Mouse (Mus musculus) forebrain, embryonic 12.5 days (tissue): ENCODE measurements around the gene Bzw2. TPM values are rescaled to one million over a fixed set of nuclear protein-coding genes. Genes with fewer than 3 reads are reported as not detected.

ENCODE experiments used
- ATAC-seq: fragments of 200-750 bp; cut with Nextera tagmentation; 2 replicates; pipeline ENCODE4 v1.8.0; 2017; ENCODE audit warnings: moderate TSS enrichment; ENCODE audit not compliant: low FRiP score
- H3K27ac ChIP-seq: fragments of 300-500 bp; sonication (generic); 2 replicates; pipeline ENCODE4 v1.5.1; 2016; ENCODE audit warnings: mild to moderate bottlenecking
- H3K27me3 ChIP-seq: fragments of 300-500 bp; sonication (generic); 2 replicates; pipeline ENCODE4 v1.6.1; 2016; ENCODE audit warnings: mild to moderate bottlenecking
- H3K36me3 ChIP-seq: fragments of 300-500 bp; sonication (generic); replicated peaks from 2 replicates; pipeline ENCODE4 v1.6.1; 2016; ENCODE audit warnings: mild to moderate bottlenecking
- H3K4me1 ChIP-seq: fragments of 300-500 bp; sonication (generic); 2 replicates; pipeline ENCODE4 v1.6.1; 2016
- H3K4me2 ChIP-seq: fragments of 300-500 bp; sonication (generic); 2 replicates; pipeline ENCODE4 v1.6.1; 2016; ENCODE audit warnings: mild to moderate bottlenecking, moderate library complexity
- H3K4me3 ChIP-seq: fragments of 300-500 bp; sonication (generic); replicated peaks from 2 replicates; pipeline ENCODE4 v1.5.1; 2016; ENCODE audit warnings: mild to moderate bottlenecking
- H3K9ac ChIP-seq: fragments of 300-500 bp; sonication (generic); 2 replicates; pipeline ENCODE4 v1.6.1; 2016; ENCODE audit warnings: mild to moderate bottlenecking
- H3K9me3 ChIP-seq: fragments of 300-500 bp; sonication (generic); 2 replicates; pipeline ENCODE4 v1.6.1; 2016
- WGBS: fragments of 180-500 bp; shearing (Covaris S2); methylation state at CpG from one replicate; pipeline ENCODE4 v1.1.7; 2016; 5-methylcytosine and 5-hydroxymethylcytosine counted together
- polyA plus RNA-seq: library from polyadenylated mRNA; unstranded; fragments of >200 nt; fragmentation: Nextera tagmentation; extraction: Ambion mirVana; gene quantifications from 2 replicates; pipeline ENCODE4 v1.2.1, GENCODE M21; 2016

The Bzw2 gene
- polyA plus RNA-seq, 1 experiment from 2014 or later = 309 TPM

DNA sequence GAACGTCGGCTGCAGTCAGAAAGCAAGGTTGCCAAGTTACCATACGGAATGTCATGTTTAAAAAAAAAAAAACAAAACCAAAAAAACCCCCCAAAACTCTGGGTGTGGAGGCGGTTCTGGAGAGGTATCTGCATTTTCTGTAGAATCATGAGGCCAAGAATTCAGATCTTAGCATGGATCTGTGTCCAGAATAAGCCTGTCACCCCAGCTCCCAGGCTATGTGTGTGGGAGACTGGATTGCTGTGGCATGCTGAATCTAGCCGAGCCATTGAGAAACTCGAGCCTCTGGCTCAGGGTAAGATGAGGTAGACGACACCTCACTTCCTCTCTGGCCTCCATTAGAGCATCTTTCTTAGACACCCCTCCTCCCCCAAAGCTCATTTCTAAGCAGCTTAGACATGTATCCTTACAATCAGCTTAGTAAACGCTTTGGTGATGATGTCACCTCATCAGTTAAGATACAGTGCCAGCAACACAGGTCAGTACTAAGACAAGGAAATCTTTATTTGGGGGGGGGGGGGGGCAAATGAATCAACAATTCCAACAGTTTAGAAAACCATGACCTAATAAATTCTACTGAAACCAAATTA, 64.7 kb downstream of the Bzw2 start:
- WGBS = 74% methylated on average over 8 of the region's 8 CpGs
- Histone ChIP-seq H3K27ac (no peak overlapping the region), H3K4me1 (no peaks in the 10 kb centered on the region), H3K27me3 (no peaks in the 10 kb centered on the region), H3K9me3 (no peaks in the 10 kb centered on the region), H3K4me2 (no peak overlapping the region), H3K9ac (no peak overlapping the region), H3K36me3 (peaks cover 34% of the 10 kb centered on the region), H3K4me3 (no peak overlapping the region)
- ATAC-seq = no peak

- ATAC-seq = no peak
- Histone ChIP-seq H3K27me3 (no peaks in the 10 kb centered on the region), H3K4me1 (no peaks in the 10 kb centered on the region), H3K9me3 (no peaks in the 10 kb centered on the region), H3K36me3 (peaks cover 34% of the 10 kb centered on the region), H3K27ac (no peak overlapping the region), H3K9ac (no peak overlapping the region), H3K4me2 (no peak overlapping the region), H3K4me3 (no peak overlapping the region)
- WGBS = 94% methylated on average over 10 of the region's 10 CpGs
Measured at GRCm38 (mm10) chr12:36091964-36092363, 65.9 kb downstream of the Bzw2 start.

- H3K9ac ChIP-seq = no peak overlapping the region
- 76% methylated on average over 6 of the region's 6 CpGs for WGBS
- no peak for ATAC-seq
- H3K27ac ChIP-seq = no peak overlapping the region
- H3K36me3 ChIP-seq = peaks cover 21% of the 10 kb centered on the region
- no peaks in the 10 kb centered on the region for H3K4me1 ChIP-seq
- no peak overlapping the region for H3K4me3 ChIP-seq
- H3K27me3 ChIP-seq = no peaks in the 10 kb centered on the region
- H3K9me3 ChIP-seq = no peaks in the 10 kb centered on the region
- no peak overlapping the region for H3K4me2 ChIP-seq
Measured at GRCm38 (mm10) chr12:36089221-36089620, 68.7 kb downstream of the Bzw2 start.

DNA sequence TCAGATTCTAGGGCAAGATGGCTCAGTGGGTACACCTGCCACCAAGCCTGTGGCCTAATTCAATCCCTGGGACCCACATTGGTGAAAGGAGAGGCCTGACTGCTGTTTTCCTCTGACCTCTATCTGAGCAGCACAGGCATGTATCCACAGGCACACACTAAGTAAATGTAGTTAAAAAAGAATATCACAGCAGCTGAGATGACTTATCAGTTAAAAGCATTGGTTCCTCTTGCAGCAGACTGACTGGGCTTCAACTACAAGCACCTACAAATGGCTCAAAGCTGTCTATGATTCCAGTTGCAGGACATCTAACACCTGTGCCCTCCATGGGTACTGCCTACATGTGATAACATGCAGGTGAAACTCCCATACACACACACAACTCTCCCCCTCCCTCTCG, 69.1 kb downstream of the Bzw2 start:
- no peak overlapping the region for H3K27ac ChIP-seq
- ATAC-seq = no peak
- WGBS = 100% methylated on average over 1 of the region's 1 CpGs

GRCm38 (mm10) chr12:36085380-36085779, 72.5 kb downstream of the Bzw2 start:
- H3K9ac ChIP-seq = no peak overlapping the region
- 94% methylated on average over 2 of the region's 2 CpGs for WGBS

More for the DNA sequence above, 69.1 kb downstream of the Bzw2 start:
- peaks cover 21% of the 10 kb centered on the region for H3K36me3 ChIP-seq
- no peaks in the 10 kb centered on the region for H3K9me3 ChIP-seq
- H3K9ac ChIP-seq = no peak overlapping the region
- no peak overlapping the region for H3K4me2 ChIP-seq
- no peaks in the 10 kb centered on the region for H3K4me1 ChIP-seq
- no peak overlapping the region for H3K4me3 ChIP-seq
- no peaks in the 10 kb centered on the region for H3K27me3 ChIP-seq

DNA sequence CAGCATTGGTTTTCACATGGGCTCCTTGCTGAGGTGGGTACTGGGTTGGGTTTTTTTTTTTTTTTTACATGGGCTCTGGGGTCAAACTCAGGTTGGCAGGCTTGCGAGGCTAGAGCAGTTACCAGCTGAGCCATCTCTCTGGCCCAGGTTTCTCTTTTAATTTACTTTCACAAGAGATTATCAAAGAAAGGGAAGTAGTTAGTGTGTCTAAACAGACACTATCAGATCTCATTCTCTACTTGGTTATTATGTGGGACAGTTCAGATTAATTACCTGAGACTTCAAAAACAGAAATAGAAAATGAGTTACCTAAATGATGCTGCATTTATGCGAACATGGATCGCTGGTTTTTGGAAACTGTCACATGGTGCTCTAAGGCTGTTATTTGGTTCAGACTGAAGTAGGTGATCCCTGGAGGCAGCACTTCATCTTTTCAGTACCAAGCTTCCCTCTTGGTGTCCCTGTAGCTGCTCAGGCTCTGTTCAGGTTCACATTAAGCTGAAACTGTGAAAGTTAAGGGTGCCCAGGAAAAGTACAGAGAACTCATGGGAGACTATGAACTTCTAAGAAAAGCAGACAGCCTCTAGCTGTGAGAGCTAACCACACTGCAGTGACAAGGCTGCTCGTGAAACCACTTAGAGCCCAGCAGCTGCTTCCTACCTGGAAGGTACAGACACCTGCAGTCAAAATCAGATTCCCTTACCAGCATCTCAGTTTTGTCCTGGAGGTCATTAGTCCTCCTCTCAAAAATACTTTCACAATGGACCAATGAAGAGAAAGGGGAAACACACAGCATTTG, 79.6 kb downstream of the Bzw2 start:
- no peak overlapping the region for H3K4me2 ChIP-seq
- no peak overlapping the region for H3K27ac ChIP-seq
- H3K27me3 ChIP-seq = no peaks in the 10 kb centered on the region
- peaks cover 2% of the 10 kb centered on the region; the same call in 1 of the 2 replicates for H3K4me1 ChIP-seq
- no peaks in the 10 kb centered on the region for H3K9me3 ChIP-seq
- no peaks in the 10 kb centered on the region for H3K36me3 ChIP-seq
- H3K9ac ChIP-seq = no peak overlapping the region
- ATAC-seq = no peak
- 81% methylated on average over 4 of the region's 4 CpGs for WGBS
- no peak overlapping the region for H3K4me3 ChIP-seq

More at GRCm38 (mm10) chr12:36085380-36085779, 72.5 kb downstream of the Bzw2 start:
- H3K27ac ChIP-seq = no peak overlapping the region
- no peaks in the 10 kb centered on the region for H3K4me1 ChIP-seq
- H3K4me2 ChIP-seq = no peak overlapping the region
- ATAC-seq = no peak
- no peaks in the 10 kb centered on the region for H3K9me3 ChIP-seq
- no peak overlapping the region for H3K4me3 ChIP-seq
- H3K27me3 ChIP-seq = no peaks in the 10 kb centered on the region
- H3K36me3 ChIP-seq = no peaks in the 10 kb centered on the region

DNA sequence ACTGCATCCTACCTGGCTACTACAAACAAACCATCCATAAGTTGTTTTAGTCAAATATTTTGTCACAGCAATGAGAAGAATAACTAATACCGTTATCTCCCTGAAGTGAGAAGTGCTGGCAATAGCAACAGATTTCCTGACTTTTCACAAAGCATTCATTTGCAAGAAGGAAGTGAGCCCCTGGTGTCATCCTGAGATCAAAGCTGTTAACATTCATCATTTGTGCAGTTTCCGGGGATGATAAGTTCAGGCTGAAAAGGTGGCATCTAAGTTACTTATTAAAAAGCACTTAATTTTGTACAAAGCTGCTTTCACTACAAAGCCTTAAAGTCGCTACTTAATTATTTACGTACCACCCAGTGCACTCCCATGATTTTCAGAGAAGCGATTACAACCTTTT, 85.0 kb downstream of the Bzw2 start:
- Histone ChIP-seq H3K9me3 (no peaks in the 10 kb centered on the region), H3K4me1 (peaks cover 8% of the 10 kb centered on the region), H3K4me2 (no peak overlapping the region), H3K9ac (no peak overlapping the region), H3K4me3 (no peak overlapping the region), H3K27me3 (no peaks in the 10 kb centered on the region), H3K36me3 (no peaks in the 10 kb centered on the region), H3K27ac (no peak overlapping the region)
- no peak for ATAC-seq
- WGBS = 11% methylated on average over 5 of the region's 5 CpGs

GRCm38 (mm10) chr12:36070231-36070630, 87.6 kb downstream of the Bzw2 start:
- Histone ChIP-seq H3K4me1 (peaks cover 8% of the 10 kb centered on the region), H3K4me3 (no peak overlapping the region), H3K27ac (no peak overlapping the region), H3K36me3 (no peaks in the 10 kb centered on the region), H3K9ac (no peak overlapping the region), H3K27me3 (no peaks in the 10 kb centered on the region), H3K4me2 (no peak overlapping the region), H3K9me3 (no peaks in the 10 kb centered on the region)
- no peak for ATAC-seq
- 95% methylated on average over 4 of the region's 4 CpGs for whole genome bisulfite sequencing

DNA sequence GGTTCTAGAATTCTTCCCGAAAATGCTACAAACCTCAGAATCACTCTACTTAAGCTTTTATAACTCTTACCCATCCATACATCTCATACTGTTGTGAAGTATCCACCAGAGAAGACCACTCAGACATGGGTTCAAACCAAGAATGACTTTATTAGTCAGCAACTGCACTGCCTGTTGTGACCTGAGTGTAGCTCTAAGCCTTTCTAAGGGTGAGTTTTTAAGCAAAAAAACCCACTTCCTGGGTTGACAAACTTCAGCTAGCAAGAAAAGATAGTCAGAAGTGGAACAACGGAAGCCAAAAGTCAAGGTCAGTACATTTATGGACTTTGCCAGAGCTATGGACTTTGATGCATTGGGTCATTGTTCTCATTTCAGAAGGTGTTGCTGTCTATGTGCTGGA, 90.3 kb downstream of the Bzw2 start:
- Histone ChIP-seq H3K9ac (no peak overlapping the region), H3K4me3 (no peak overlapping the region), H3K27me3 (no peaks in the 10 kb centered on the region), H3K4me2 (no peak overlapping the region), H3K27ac (no peak overlapping the region), H3K9me3 (0 out of 2 replicates have a peak, but pooled peaks cover 3% of the 10 kb centered on the region), H3K4me1 (no peaks in the 10 kb centered on the region), H3K36me3 (no peaks in the 10 kb centered on the region)
- WGBS = 93% methylated on average over 2 of the region's 2 CpGs
- no peak for ATAC-seq

GRCm38 (mm10) chr12:36065911-36066310, 92.0 kb downstream of the Bzw2 start:
- no peak overlapping the region for H3K4me2 ChIP-seq
- ATAC-seq = no peak
- no peak overlapping the region for H3K27ac ChIP-seq
- H3K27me3 ChIP-seq = no peaks in the 10 kb centered on the region
- H3K4me1 ChIP-seq = no peaks in the 10 kb centered on the region
- no peak overlapping the region for H3K4me3 ChIP-seq
- H3K9ac ChIP-seq = no peak overlapping the region
- 0 out of 2 replicates have a peak, but pooled peaks cover 3% of the 10 kb centered on the region for H3K9me3 ChIP-seq
- no peaks in the 10 kb centered on the region for H3K36me3 ChIP-seq
- 68% methylated on average over 1 of the region's 1 CpGs for WGBS

- 88% methylated on average over 2 of the region's 2 CpGs for WGBS
- H3K4me3 ChIP-seq = no peak overlapping the region
Measured at GRCm38 (mm10) chr12:36057699-36058098, 100.2 kb downstream of the Bzw2 start.

DNA sequence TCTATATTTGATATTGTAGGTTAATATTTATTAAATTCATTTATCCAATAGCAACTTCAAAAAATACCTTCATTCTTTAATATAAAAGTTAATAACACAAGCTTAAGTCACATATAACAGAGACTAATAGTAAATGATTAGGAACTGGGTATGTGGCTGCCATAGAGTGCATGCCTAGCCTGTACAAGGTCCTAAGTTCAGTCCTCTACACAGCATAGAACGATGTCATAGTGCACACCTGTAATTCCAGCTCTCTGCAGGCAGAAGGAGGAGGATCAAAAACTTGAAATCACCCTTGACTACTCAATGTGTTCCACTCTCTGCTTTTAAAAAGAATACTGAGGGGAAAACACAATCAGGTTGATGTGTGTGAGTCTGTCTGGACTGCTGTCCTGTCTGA, 107.6 kb downstream of the Bzw2 start:
- ATAC-seq = no peak
- Histone ChIP-seq H3K27me3 (no peaks in the 10 kb centered on the region), H3K9me3 (no peaks in the 10 kb centered on the region), H3K9ac (no peak overlapping the region), H3K4me1 (no peaks in the 10 kb centered on the region), H3K4me3 (no peak overlapping the region), H3K27ac (no peak overlapping the region), H3K4me2 (no peak overlapping the region), H3K36me3 (no peaks in the 10 kb centered on the region)
- 80% methylated on average over 1 of the region's 1 CpGs for WGBS

More at GRCm38 (mm10) chr12:36057699-36058098, 100.2 kb downstream of the Bzw2 start:
- H3K9ac ChIP-seq = no peak overlapping the region
- no peak overlapping the region for H3K4me2 ChIP-seq
- no peak for ATAC-seq
- no peaks in the 10 kb centered on the region for H3K4me1 ChIP-seq
- no peaks in the 10 kb centered on the region for H3K9me3 ChIP-seq
- H3K36me3 ChIP-seq = no peaks in the 10 kb centered on the region
- no peaks in the 10 kb centered on the region for H3K27me3 ChIP-seq
- no peak overlapping the region for H3K27ac ChIP-seq

GRCm38 (mm10) chr12:36047593-36047992, 110.3 kb downstream of the Bzw2 start:
- 77% methylated on average over 2 of the region's 2 CpGs for WGBS
- peaks cover 4% of the 10 kb centered on the region; the same call in 1 of the 2 replicates for H3K27me3 ChIP-seq
- no peak overlapping the region for H3K4me3 ChIP-seq
- no peaks in the 10 kb centered on the region for H3K4me1 ChIP-seq
- ATAC-seq = no peak
- no peak overlapping the region for H3K27ac ChIP-seq
- no peaks in the 10 kb centered on the region for H3K9me3 ChIP-seq
- no peak overlapping the region for H3K9ac ChIP-seq
- no peak overlapping the region for H3K4me2 ChIP-seq
- H3K36me3 ChIP-seq = no peaks in the 10 kb centered on the region
